Mouse (Mus musculus) E14TG2a.4 (cell line): Measurements from ENCODE around the gene Osbpl3.

Experiments used
- CTCF ChIP-seq: conservative IDR thresholded peaks from 2 replicates; pipeline ENCODE4 v1.5.1; 2014; ENCODE audit warnings: low read length
- NANOG ChIP-seq: IDR thresholded peaks from 2 replicates; pipeline ENCODE4 v1.6.1; 2014; ENCODE audit warnings: borderline replicate concordance, low read length, mixed read lengths
- POU5F1 ChIP-seq: IDR thresholded peaks from 2 replicates; pipeline ENCODE4 v1.6.1; 2014; ENCODE audit warnings: low read length, borderline replicate concordance

DNA sequence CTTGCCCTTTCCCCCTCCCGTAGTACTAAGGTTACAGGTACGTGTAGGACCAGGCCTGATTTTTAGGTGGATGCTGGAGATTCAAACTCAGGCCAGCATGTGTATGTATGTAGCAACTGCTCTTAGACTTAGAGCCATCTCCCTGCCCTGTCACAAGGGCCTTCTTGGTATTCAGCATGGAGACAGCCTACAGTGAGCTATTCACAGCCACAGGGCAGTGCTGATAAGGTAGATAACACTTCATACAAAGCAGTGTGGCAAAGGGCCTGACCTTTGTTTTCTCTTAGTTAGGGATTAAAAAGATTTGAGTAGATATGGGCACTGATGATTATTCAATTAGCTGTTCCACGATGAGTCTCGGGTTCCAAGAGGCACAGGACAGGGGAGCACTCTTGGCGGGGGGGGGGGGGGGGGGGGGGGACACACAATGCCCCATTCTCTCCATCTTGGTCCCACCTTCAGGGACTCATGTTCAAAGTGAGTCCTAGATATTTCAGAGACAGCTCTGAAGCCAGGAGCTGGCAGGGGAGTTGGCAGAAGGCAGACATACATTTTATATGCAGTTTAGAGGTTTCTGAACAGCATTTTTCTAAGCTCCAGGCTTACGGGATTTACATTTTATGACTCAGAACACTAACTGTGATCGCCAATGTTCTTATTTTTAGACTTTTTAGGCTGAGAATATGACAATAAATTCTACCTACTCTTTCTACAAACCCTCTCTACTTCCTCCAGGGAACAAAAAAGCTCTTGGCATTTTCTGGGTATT is 56.4 kb downstream of the Osbpl3 start:
- TF ChIP-seq CTCF (no peak), POU5F1 (no peak), NANOG (no peak)
